Mouse (Mus musculus): Measurements from ENCODE around the gene Psma4. TPM values are rescaled to one million over a fixed set of nuclear protein-coding genes. Genes with fewer than 3 reads are reported as not detected.
"Not testable (repeated sequence)": the region's sequence is repeated elsewhere in the genome, so short reads cannot be mapped to it uniquely, and the experiment has no call there.

Psma4 gene
- polyA plus RNA-seq, 1 experiment from 2014 or later: 280 TPM

DNA sequence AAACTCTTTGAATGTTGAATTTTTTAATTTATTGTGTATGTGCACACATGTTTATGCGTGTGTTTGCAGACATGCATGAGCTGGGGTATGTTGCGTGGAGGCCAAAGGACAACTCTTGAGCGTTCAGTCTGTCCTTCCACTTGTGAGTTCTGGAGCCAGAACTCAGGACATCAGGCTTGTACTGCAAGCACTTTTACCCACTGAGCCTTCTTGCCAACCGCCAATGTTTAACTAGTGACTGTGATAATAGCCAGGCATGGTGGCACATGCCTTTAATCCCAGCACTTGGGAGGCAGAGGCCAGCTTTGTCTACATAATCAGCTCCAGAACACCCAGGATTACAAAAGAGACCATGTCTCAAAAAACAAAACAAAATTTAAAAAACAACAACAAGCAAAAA lies 8.5 kb upstream of the Psma4 start:
- 88% methylated on average over 4 of the region's 4 CpGs for WGBS
- no peak overlapping the region for H3K4me2 ChIP-seq (replicated peaks)
- H3K27me3 ChIP-seq: no peaks in the 10 kb centered on the region
- no peak overlapping the region for H3K4me3 ChIP-seq (replicated peaks)
- no peaks in the 10 kb centered on the region; the same call in 1 of the 2 replicates for H3K36me3 ChIP-seq
- ATAC-seq (ENCODE audit: insufficient number of reproducible peaks, low FRiP score, low TSS enrichment, low read depth): no peak
- H3K9me3 ChIP-seq (replicated peaks): no peaks in the 10 kb centered on the region
- H3K27ac ChIP-seq (replicated peaks): no peak overlapping the region
- no peak overlapping the region for H3K9ac ChIP-seq
- H3K4me1 ChIP-seq: no peaks in the 10 kb centered on the region

DNA sequence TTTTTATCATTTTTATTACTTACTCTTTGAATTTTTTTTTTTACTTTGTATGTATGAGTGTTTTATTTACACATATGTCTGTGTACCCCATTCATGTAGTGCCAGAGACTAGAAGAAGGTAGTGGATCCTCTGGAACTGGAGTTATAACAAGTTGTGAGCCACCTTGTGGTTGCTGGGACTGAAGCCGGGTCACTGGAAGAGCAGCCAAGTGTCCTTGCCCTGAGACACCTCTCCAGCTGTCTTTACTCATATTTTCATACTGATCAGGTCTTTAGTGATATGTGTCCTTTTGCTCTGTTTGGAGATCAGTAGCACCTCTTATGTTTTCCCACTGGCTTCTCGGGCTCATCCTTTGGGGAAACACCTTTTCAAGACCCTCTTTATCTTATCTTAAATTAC lies 6.1 kb upstream of the Psma4 start:
- no peaks in the 10 kb centered on the region; the same call in 1 of the 2 replicates for H3K36me3 ChIP-seq
- no peak overlapping the region for H3K4me3 ChIP-seq (replicated peaks)
- no peak overlapping the region for H3K4me2 ChIP-seq (replicated peaks)
- no peak overlapping the region for H3K9ac ChIP-seq
- H3K27ac ChIP-seq (replicated peaks): no peak overlapping the region
- no peaks in the 10 kb centered on the region for H3K9me3 ChIP-seq (replicated peaks)
- H3K27me3 ChIP-seq: no peaks in the 10 kb centered on the region
- 79% methylated on average over 2 of the region's 2 CpGs for WGBS
- no peaks in the 10 kb centered on the region for H3K4me1 ChIP-seq
- no peak for ATAC-seq (ENCODE audit: insufficient number of reproducible peaks, low FRiP score, low TSS enrichment, low read depth)

DNA sequence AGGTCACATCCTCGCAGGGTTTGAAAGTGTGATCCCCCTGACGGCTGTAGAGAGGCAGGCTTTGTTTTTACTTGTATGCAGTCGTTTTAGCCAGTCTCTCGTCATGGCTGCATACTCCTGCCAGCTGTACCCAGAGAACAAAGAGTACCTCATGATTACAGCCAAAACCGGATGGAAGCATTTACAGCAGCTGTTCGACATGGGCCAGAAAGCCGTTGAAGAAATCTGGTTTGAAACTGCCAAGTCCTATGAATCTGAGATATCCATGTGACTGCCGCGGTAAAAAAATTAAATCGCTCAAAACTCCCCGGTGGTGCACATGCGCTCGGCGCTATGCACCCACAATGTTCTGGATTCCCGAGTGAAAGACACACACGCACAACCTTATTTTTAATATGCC lies 4.3 kb upstream of the Psma4 start:
- Histone ChIP-seq H3K4me3 (replicated peaks) (no peak overlapping the region), H3K27ac (replicated peaks) (no peak overlapping the region), H3K36me3 (no peaks in the 10 kb centered on the region; the same call in 1 of the 2 replicates), H3K4me1 (no peaks in the 10 kb centered on the region), H3K9me3 (replicated peaks) (no peaks in the 10 kb centered on the region), H3K9ac (no peak overlapping the region), H3K4me2 (replicated peaks) (no peak overlapping the region), H3K27me3 (no peaks in the 10 kb centered on the region)
- 56% methylated on average over 16 of the region's 16 CpGs for WGBS
- no peak for ATAC-seq (ENCODE audit: insufficient number of reproducible peaks, low FRiP score, low TSS enrichment, low read depth)

DNA sequence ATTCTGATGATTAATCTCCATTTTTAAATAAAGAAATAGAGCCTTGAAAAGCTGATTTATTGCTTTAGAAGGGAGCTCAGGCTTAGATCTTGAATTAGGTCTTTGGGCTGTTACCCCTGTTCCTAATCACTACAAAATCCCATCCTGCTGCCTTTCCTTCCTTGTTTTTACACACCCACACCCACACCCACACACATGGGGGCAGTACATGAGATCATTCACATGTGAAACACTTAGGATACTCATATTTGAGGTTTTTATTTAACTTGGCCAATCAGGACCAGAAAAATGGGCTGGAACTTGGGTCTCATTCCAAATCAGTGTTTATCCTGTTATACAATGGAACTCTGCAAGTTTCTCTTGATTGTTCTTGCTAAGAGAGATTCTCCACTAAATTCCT lies 1.1 kb upstream of the Psma4 start:
- H3K4me2 ChIP-seq (replicated peaks): no peak overlapping the region
- peaks cover 12% of the 10 kb centered on the region for H3K4me1 ChIP-seq
- no peak overlapping the region for H3K9ac ChIP-seq
- no peak overlapping the region for H3K4me3 ChIP-seq (replicated peaks)
- H3K27me3 ChIP-seq: no peaks in the 10 kb centered on the region
- H3K36me3 ChIP-seq: peaks cover 22% of the 10 kb centered on the region
- ATAC-seq (ENCODE audit: insufficient number of reproducible peaks, low FRiP score, low TSS enrichment, low read depth): no peak
- H3K27ac ChIP-seq (replicated peaks): no peak overlapping the region
- H3K9me3 ChIP-seq (replicated peaks): no peaks in the 10 kb centered on the region

DNA sequence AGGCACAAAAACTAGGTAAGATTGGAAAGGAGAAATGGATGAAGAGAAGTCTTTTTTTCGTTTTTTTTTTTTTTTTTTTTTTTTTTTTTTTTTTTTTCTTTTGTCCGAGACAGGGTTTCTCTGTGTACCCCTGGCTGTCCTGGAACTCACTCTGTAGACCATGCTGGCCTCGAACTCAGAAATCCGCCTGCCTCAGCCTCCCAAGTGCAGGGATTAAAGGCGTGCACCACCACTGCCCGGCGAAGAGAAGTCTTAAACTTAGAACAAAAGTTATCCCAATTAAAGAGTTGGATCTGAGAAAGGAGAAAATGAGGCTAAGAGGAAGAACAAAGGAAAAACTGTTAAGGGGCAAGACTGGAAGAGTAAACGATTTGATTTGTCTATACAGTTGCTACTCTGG lies 428 bp upstream of the Psma4 start:
- H3K27me3 ChIP-seq; ATAC-seq (ENCODE audit: insufficient number of reproducible peaks, low FRiP score, low TSS enrichment, low read depth); H3K9me3 ChIP-seq (replicated peaks): not testable (repeated sequence)
- WGBS: 38% methylated on average over 8 of the region's 8 CpGs
- peak overlapping the region; percentile 18; the same call in 1 of the 2 replicates for H3K9ac ChIP-seq
- H3K4me3 ChIP-seq (replicated peaks): peak overlapping the region; percentile 89
- H3K4me1 ChIP-seq: peaks cover 12% of the 10 kb centered on the region
- peak overlapping the region; percentile 55 for H3K4me2 ChIP-seq (replicated peaks)
- H3K27ac ChIP-seq (replicated peaks): peak overlapping the region; percentile 95
- peaks cover 26% of the 10 kb centered on the region for H3K36me3 ChIP-seq

DNA sequence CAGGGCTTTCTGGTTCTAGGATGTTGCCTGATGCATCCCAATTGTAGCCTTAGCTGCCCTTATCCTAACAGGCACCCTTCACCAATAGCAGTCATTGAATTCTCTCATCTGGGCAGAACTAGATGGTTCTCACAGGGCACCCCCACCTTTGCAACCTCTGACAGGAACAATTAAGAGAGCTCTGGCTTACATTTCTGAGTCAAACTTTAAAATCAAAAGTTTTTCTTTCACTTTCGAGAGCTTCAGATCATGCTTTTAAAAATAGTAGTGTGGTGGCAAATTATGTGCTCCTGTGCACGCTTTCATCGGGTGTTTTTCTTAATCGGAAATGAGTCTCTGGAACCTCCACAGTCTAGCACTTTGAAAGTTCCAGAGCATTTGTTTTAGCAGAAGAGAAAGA lies 10.5 kb downstream of the Psma4 start:
- Histone ChIP-seq H3K27me3 (no peaks in the 10 kb centered on the region), H3K36me3 (peaks cover 34% of the 10 kb centered on the region), H3K9ac (no peak overlapping the region), H3K9me3 (replicated peaks) (no peaks in the 10 kb centered on the region), H3K27ac (replicated peaks) (no peak overlapping the region), H3K4me1 (no peaks in the 10 kb centered on the region), H3K4me2 (replicated peaks) (no peak overlapping the region), H3K4me3 (replicated peaks) (no peak overlapping the region)
- ATAC-seq (ENCODE audit: insufficient number of reproducible peaks, low FRiP score, low TSS enrichment, low read depth): no peak
- WGBS: 86% methylated on average over 4 of the region's 4 CpGs

DNA sequence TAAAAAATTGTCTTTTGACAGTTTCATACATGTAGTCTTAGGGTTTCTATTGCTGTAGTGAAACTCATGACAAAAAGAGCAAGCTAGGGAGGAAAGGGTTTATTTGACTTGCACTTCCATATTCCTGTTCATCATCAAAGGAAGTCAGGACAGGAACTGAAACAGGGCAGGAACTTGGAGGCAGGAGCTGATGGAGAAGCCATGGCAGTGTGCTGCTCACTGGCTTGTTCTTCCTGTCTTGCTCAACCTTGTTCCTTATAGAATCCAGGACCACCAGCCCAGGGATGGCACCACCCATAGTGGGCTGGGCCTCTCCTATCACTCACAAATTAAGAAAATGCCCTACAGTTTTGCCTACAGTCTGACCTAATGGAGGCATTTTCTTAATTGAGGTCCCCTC lies 13.1 kb downstream of the Psma4 start:
- Histone ChIP-seq H3K4me2 (replicated peaks) (no peak overlapping the region), H3K9ac (no peak overlapping the region)
- no peak for ATAC-seq (ENCODE audit: insufficient number of reproducible peaks, low FRiP score, low TSS enrichment, low read depth)

DNA sequence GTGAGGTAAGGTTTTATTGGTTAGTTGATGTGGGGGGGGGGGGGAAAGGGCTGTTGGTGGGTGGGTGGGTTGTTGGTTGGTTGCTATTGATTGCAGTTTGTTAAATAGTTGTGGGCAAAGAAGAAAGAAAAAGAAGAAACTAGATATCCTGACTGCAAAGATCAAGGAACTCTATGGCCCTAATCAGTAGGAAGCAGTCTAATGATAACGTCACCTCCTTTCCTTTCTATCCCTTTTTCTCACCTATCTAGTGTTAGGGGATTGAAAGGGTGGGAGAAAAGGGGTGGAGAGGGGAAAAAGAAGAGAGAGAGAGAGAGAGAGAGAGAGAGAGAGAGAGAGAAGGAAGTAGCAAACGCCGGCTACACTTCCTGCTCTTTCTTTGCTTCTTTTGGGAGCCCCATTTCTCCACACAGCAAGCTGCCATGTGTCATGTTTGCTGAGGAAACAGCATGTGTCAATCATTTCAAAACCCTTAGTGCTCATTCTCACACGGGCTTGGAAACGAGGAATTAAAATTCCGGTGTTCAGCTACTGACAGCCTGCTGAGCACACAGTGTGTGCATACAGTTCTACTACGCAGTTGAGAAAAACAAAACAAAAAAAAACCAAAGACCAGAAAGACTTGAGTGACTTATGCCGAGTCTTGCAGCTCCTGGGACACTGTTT lies 19.5 kb downstream of the Psma4 start:
- 65% methylated on average over 8 of the region's 8 CpGs for WGBS
- no peaks in the 10 kb centered on the region for H3K4me1 ChIP-seq

More for the DNA sequence above, 13.1 kb downstream of the Psma4 start:
- no peak overlapping the region for H3K27ac ChIP-seq (replicated peaks)
- H3K9me3 ChIP-seq (replicated peaks): no peaks in the 10 kb centered on the region
- H3K27me3 ChIP-seq: no peaks in the 10 kb centered on the region
- no peak overlapping the region for H3K4me3 ChIP-seq (replicated peaks)
- no peaks in the 10 kb centered on the region for H3K4me1 ChIP-seq
- peaks cover 10% of the 10 kb centered on the region for H3K36me3 ChIP-seq

DNA sequence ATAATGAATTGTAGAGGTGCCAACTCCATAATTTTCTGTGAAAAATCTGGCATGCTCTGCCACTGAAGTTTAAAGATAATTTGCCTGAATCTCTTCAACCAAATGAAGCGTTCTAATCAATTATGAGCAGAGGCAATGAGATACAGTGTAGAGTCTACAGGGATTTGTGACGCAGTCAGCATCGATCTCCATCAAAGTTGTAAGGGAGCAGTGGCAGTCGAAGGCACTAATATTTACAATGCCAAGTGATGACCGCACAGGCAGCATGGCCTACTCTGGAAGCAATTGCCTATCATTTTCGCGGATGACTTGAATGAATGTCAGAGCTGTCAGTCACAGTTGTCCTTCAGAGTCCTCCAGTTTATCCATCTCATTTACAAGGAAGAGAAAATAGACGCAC lies 30.1 kb downstream of the Psma4 start, which contains the start of gene Chrna5:
Chrna5 (plus strand) TSS at position 207 of the 400 bp plus-strand sequence.
- H3K4me2 ChIP-seq (replicated peaks): peak within 1 kb of the TSS; percentile 95
- 47% methylated on average over 8 of the region's 8 CpGs for WGBS
- no peaks in the 10 kb centered on the region for H3K9me3 ChIP-seq (replicated peaks)
- H3K36me3 ChIP-seq: no peaks in the 10 kb centered on the region
- 0 out of 2 replicates have a peak within 1 kb of the TSS, but pooled peaks have one; percentile 23 for H3K9ac ChIP-seq
- H3K4me1 ChIP-seq: peaks cover 15% of the 10 kb centered on the region; the same call in 1 of the 2 replicates
- H3K27me3 ChIP-seq: peaks cover 36% of the 10 kb centered on the region
- no peak within 1 kb of the TSS for H3K27ac ChIP-seq (replicated peaks)
- H3K4me3 ChIP-seq (replicated peaks): peak within 1 kb of the TSS; percentile 66
- ATAC-seq (ENCODE audit: insufficient number of reproducible peaks, low FRiP score, low TSS enrichment, low read depth): no peak

More for the DNA sequence above, 19.5 kb downstream of the Psma4 start:
- ATAC-seq (ENCODE audit: insufficient number of reproducible peaks, low FRiP score, low TSS enrichment, low read depth): no peak
- Histone ChIP-seq H3K4me2 (replicated peaks) (no peak overlapping the region), H3K9me3 (replicated peaks) (no peaks in the 10 kb centered on the region), H3K27ac (replicated peaks) (no peak overlapping the region), H3K36me3 (no peaks in the 10 kb centered on the region), H3K4me3 (replicated peaks) (no peak overlapping the region), H3K9ac (no peak overlapping the region), H3K27me3 (no peaks in the 10 kb centered on the region)

DNA sequence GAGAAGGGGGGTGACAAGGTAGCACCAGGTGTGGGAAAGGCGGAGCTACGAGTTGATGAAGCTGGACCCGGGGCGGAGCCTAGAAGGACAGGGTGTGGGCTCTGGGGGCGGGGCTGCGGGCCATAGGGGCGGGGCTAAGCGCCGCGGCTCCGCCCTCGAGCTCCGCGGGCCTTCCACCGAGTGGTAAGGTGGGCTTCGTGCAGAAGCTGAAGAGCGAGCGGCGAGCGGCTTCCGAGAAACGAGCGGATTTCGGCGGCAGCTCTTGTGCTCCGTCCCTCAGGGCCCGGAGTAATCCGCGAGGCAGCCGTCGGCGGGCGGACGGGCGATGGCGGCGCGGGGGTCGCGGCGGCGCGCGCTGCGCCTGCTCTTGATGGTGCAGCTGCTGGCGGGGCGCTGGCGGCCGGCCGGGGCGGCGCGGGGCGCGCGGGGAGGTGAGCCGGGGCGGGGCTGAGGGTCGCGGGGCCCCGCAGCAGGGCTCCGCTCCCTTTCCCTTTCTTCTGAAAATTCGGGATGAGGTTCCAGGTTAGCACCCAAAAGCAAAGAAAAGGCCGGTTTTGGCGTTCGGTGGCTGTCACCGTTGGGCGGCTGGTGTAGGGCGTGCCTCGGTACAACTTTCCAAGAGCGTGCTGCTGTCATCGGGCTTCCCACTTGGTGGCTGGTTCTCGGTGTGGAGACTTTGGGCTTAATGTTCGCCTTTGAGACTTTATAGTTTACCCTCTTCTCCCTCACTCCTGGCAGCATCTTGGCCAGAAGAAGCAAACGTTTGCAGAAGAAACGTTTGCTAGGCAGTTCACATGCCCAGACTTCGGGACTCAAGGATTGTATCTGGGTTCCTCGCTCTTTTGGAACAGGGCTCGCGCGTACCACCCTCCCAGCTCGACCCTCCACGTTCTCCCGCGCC lies 31.0 kb downstream of the Psma4 start:
- peak; percentile 70 for ATAC-seq (ENCODE audit: insufficient number of reproducible peaks, low FRiP score, low TSS enrichment, low read depth)

DNA sequence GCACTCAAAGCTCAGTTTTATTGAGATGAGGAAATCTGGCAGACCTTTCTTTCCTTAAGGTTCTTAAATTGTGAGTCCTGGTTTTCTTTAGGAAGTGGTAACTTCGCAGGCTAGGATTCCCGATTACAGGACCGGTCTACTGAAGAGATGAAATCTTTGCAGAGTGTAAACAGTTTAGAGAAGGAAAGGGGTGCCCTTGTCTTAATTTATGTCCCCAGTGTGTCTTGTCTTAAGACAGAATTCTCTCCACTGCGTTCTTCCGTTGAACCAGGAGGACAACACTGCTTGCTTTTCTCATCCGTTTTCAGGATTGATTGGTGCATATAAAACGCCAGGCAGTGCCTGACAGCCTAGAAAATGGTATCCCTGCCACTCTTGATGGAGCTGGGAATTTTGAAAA lies 31.8 kb downstream of the Psma4 start:
- H3K9me3 ChIP-seq (replicated peaks): no peaks in the 10 kb centered on the region
- H3K27ac ChIP-seq (replicated peaks): no peak overlapping the region
- no peak overlapping the region for H3K9ac ChIP-seq
- H3K36me3 ChIP-seq: no peaks in the 10 kb centered on the region
- H3K4me1 ChIP-seq: peaks cover 15% of the 10 kb centered on the region; the same call in 1 of the 2 replicates
- H3K27me3 ChIP-seq: peaks cover 36% of the 10 kb centered on the region
- 10% methylated on average over 7 of the region's 7 CpGs for WGBS
- ATAC-seq (ENCODE audit: insufficient number of reproducible peaks, low FRiP score, low TSS enrichment, low read depth): no peak
- peak overlapping the region; percentile 66 for H3K4me3 ChIP-seq (replicated peaks)
- H3K4me2 ChIP-seq (replicated peaks): peak overlapping the region; percentile 95

More for the DNA sequence above, 31.0 kb downstream of the Psma4 start:
- H3K27me3 ChIP-seq: peaks cover 36% of the 10 kb centered on the region
- H3K4me2 ChIP-seq (replicated peaks): peak overlapping the region; percentile 95
- H3K27ac ChIP-seq (replicated peaks): no peak overlapping the region
- no peaks in the 10 kb centered on the region for H3K9me3 ChIP-seq (replicated peaks)
- 2% methylated on average over 75 of the region's 85 CpGs for WGBS
- H3K4me1 ChIP-seq: peaks cover 15% of the 10 kb centered on the region; the same call in 1 of the 2 replicates
- no peaks in the 10 kb centered on the region for H3K36me3 ChIP-seq
- peak overlapping the region; percentile 66 for H3K4me3 ChIP-seq (replicated peaks)
- H3K9ac ChIP-seq: peak overlapping the region; percentile 23; the same call in 1 of the 2 replicates
